Mouse (Mus musculus) C2C12 (cell line): ENCODE data around the gene Tmem253. TPM values are rescaled to one million over a fixed set of nuclear protein-coding genes. Genes with fewer than 3 reads are reported as not detected.

ENCODE experiments used
- H3K27me3 ChIP-seq: one replicate; pipeline ENCODE4 v1.6.1; 2011; ENCODE audit not compliant: control insufficient read depth, insufficient read depth, insufficient read length
- H3K36me3 ChIP-seq: one replicate; pipeline ENCODE4 v1.6.1; 2011; ENCODE audit not compliant: control insufficient read depth, insufficient read depth
- H3K4me3 ChIP-seq: one replicate; pipeline ENCODE4 v1.5.1; 2011; ENCODE audit warnings: mild to moderate bottlenecking, control low read depth; ENCODE audit not compliant: poor library complexity, insufficient read depth, severe bottlenecking
- H3K79me2 ChIP-seq: one replicate; pipeline ENCODE4 v1.6.1; 2011; ENCODE audit not compliant: control insufficient read depth, insufficient read depth
- H3K79me3 ChIP-seq: one replicate; pipeline ENCODE4 v1.6.1; 2011; ENCODE audit warnings: low read depth, control low read depth
- H3ac ChIP-seq: one replicate; pipeline ENCODE3; 2011; ENCODE audit warnings: low read depth; ENCODE audit not compliant: control insufficient read depth, insufficient read length
- CEBPB ChIP-seq: IDR thresholded peaks from one replicate; pipeline ENCODE4 v1.6.1; 2011; ENCODE audit warnings: low read depth, mild to moderate bottlenecking, control low read depth, moderate library complexity
- CTCF ChIP-seq: IDR thresholded peaks from one replicate; pipeline ENCODE4 v1.5.1; 2011; ENCODE audit not compliant: control insufficient read depth, insufficient read depth, insufficient read length
- FOSL1 ChIP-seq: IDR thresholded peaks from one replicate; pipeline ENCODE4 v1.8.0; 2011; ENCODE audit warnings: mild to moderate bottlenecking, low read length; ENCODE audit not compliant: poor library complexity, insufficient read depth, severe bottlenecking
- MAX ChIP-seq: IDR thresholded peaks from one replicate; pipeline ENCODE4 v1.6.1; 2011; ENCODE audit warnings: mild to moderate bottlenecking, control low read depth
- MYOD1 ChIP-seq: IDR thresholded peaks from one replicate; pipeline ENCODE4 v1.6.1; 2011; ENCODE audit warnings: low read depth; ENCODE audit not compliant: control insufficient read depth, insufficient read length
- MYOG ChIP-seq: IDR thresholded peaks from one replicate; pipeline ENCODE4 v1.6.1; 2011; ENCODE audit not compliant: control insufficient read depth, insufficient read length; ENCODE audit errors: extremely low read depth
- USF1 ChIP-seq: IDR thresholded peaks from one replicate; pipeline ENCODE4 v1.6.1; 2011; ENCODE audit warnings: low read depth, mild to moderate bottlenecking, control low read depth, moderate library complexity
- polyA plus RNA-seq: library from polyadenylated mRNA; unstranded; fragments of >200 nt; fragmentation: generic; extraction: Trizol; gene quantifications from one replicate; pipeline ENCODE4 v1.2.1, GENCODE M21; 2012; ENCODE audit warnings: missing spikeins

Gene Tmem253
- polyA plus RNA-seq, 1 experiment: 0.46 TPM

DNA sequence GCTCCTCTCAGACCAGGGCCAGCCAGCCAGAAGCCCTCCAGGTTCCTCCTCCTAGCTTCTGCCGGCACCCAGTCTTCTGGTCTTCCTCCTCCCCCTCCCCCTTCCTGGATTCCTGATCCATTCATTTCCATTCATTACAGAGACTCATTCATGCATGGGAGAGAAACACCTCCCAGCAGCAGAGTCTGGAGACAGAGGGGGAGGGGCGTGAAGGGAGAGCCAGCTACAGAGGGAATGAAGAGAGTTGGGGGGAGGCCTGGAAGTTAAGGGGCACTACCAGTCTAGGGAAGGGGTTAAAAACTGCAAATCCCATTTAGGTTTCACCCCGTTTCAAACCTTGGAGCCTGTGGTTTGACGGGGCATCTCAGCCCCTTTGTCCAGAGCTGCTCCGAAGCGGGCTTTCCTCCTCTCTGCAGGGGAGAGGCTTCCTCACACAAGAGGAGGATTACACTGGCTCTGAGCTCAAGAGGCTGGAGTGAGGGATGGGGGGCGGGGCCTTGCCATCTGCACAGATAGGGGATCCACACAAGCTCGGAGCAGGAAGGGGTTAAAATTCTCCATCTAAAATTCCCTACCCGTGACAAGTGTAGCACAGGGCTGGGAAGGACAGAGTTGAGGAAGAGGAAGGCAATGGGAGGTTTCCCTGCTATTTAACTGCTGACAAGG lies 4.9 kb upstream of the Tmem253 start:
- Histone ChIP-seq H3K27me3 (no peaks in the 10 kb centered on the region), H3K79me2 (no peaks in the 10 kb centered on the region), H3K4me3 (no peak overlapping the region), H3K36me3 (peaks cover 15% of the 10 kb centered on the region), H3K79me3 (no peaks in the 10 kb centered on the region), H3ac (no peak overlapping the region)
- no peak for TF ChIP-seq FOSL1
- TF ChIP-seq USF1: no peak
- no peak for TF ChIP-seq CEBPB
- TF ChIP-seq MYOG: no peak
- TF ChIP-seq MYOD1: no peak
- TF ChIP-seq CTCF: no peak
- TF ChIP-seq MAX: no peak

GRCm38 (mm10) chr14:52011683-52012082 lies 3.8 kb upstream of the Tmem253 start:
- Histone ChIP-seq H3ac (no peak overlapping the region), H3K4me3 (no peak overlapping the region), H3K27me3 (no peaks in the 10 kb centered on the region), H3K36me3 (peaks cover 11% of the 10 kb centered on the region), H3K79me3 (peaks cover 3% of the 10 kb centered on the region), H3K79me2 (peaks cover 8% of the 10 kb centered on the region)
- TF ChIP-seq FOSL1 (no peak), MAX (no peak), CEBPB (no peak), MYOG (no peak), CTCF (no peak), USF1 (no peak), MYOD1 (no peak)

DNA sequence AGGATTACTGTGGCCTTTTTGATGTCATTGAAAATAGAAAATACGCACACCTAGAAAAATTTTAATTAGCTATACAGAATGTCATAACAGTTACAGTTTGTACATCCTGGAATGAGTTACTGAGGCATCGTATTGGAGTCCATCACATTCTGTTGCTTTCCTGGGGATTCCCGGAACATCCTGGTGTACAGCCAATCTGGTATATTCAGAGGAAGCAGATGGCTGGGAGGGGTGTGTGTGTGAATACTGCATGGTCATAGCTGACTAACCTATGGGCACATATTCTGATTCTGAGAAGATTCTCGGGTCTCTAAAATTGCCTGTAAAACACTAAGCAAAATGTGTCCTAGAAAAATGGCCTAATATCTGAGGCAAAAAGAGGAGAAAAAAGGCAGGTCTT lies 3.4 kb upstream of the Tmem253 start:
- Histone ChIP-seq H3ac (no peak overlapping the region), H3K36me3 (peaks cover 10% of the 10 kb centered on the region), H3K27me3 (no peaks in the 10 kb centered on the region), H3K79me2 (peaks cover 12% of the 10 kb centered on the region), H3K4me3 (no peak overlapping the region), H3K79me3 (peaks cover 4% of the 10 kb centered on the region)
- no peak for TF ChIP-seq MYOG
- TF ChIP-seq CTCF: no peak
- TF ChIP-seq MAX: no peak
- no peak for TF ChIP-seq MYOD1
- TF ChIP-seq USF1: no peak
- TF ChIP-seq FOSL1: no peak
- no peak for TF ChIP-seq CEBPB

- peaks cover 7% of the 10 kb centered on the region for H3K36me3 ChIP-seq
- H3K27me3 ChIP-seq: no peaks in the 10 kb centered on the region
- H3K4me3 ChIP-seq: no peak overlapping the region
- TF ChIP-seq USF1 (no peak), CTCF (no peak), FOSL1 (no peak), MYOG (no peak), CEBPB (no peak), MYOD1 (no peak), MAX (no peak)
- H3ac ChIP-seq: no peak overlapping the region
- peaks cover 15% of the 10 kb centered on the region for H3K79me2 ChIP-seq
- peaks cover 4% of the 10 kb centered on the region for H3K79me3 ChIP-seq
These were observed 2.9 kb upstream of the Tmem253 start for GRCm38 (mm10) chr14:52012553-52012952.

GRCm38 (mm10) chr14:52013021-52013610 lies 2.3 kb upstream of the Tmem253 start:
- Histone ChIP-seq H3K79me2 (peaks cover 20% of the 10 kb centered on the region), H3K4me3 (no peak overlapping the region), H3K36me3 (peaks cover 6% of the 10 kb centered on the region), H3ac (no peak overlapping the region), H3K79me3 (peaks cover 4% of the 10 kb centered on the region), H3K27me3 (no peaks in the 10 kb centered on the region)
- TF ChIP-seq MAX (no peak), CEBPB (no peak), MYOD1 (no peak)

DNA sequence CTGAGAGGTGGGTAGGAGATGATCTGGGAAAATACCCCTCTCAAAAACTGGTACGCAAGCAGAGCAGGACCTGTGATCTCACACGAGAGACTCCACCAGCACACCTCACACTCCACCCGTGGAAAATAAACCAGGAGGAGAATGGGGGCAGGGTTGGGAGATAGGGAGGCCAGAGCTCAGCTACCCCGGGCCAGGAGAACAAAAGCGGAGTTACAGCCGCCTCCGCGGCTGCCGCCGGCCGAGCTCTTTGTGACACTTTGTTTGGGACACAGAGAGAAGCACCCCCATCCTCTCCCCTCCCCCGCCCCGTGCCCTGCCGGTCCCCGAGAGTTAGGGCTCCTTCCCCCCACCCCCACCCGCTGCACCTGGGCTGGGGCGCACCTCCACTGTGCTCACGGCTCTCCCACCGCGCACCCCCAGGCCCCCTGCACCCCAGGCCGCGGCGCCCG lies 1.7 kb upstream of the Tmem253 start:
- Histone ChIP-seq H3ac (no peak overlapping the region), H3K79me3 (peaks cover 6% of the 10 kb centered on the region), H3K79me2 (peaks cover 27% of the 10 kb centered on the region), H3K27me3 (no peaks in the 10 kb centered on the region), H3K36me3 (no peaks in the 10 kb centered on the region), H3K4me3 (no peak overlapping the region)
- TF ChIP-seq FOSL1: no peak
- TF ChIP-seq MAX: no peak
- no peak for TF ChIP-seq CEBPB
- TF ChIP-seq USF1: no peak
- TF ChIP-seq MYOD1: no peak
